Mouse (Mus musculus) embryo, embryonic 11.5 days (tissue): ENCODE data around the gene Zfp423.

Source experiments
- DNase-seq: peaks from one replicate; pipeline ENCODE4 v3.0.0-alpha.2; 2012; ENCODE audit warnings: low read depth, low spot score

Zfp423 gene

GRCm38 (mm10) chr8:87952298-87952697 is 7.1 kb downstream of the Zfp423 start:
- no peak for DNase-seq

DNA sequence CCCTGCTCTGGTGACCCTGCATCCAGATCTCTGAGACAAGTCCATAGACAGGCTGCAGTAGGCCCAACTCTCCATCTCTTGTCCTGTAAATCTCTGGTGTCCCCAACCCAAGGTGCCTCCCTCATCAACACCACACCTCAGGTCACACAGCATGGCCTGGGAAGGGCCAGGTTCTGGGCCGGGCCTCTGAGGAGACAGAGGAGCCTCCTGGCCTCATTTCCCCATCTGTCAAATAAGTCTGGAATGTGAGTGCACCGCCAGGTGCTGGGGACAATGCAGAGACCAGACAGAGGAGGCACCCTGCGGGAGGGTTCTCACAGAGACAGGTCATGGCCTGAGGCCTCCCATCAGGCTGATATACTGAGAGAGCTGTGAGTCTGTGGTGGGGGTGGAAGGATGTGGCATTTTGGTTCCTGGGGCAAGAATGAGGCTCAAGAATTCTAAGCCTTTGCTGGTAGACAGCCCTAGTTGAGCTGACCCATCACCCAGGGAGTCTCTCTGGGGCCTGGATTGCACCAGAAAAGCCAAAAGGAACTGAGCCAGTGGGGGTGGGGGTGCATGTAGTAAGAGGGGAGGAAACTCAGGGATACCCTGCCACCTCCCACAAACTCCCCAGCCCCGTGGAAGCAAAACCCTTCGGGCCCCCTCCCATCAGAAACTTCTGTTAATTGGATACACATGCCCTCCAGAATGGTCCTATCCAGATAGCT is 15.0 kb downstream of the Zfp423 start:
- no peak for DNase-seq

GRCm38 (mm10) chr8:87943651-87944091 is 15.7 kb downstream of the Zfp423 start:
- no peak for DNase-seq

DNA sequence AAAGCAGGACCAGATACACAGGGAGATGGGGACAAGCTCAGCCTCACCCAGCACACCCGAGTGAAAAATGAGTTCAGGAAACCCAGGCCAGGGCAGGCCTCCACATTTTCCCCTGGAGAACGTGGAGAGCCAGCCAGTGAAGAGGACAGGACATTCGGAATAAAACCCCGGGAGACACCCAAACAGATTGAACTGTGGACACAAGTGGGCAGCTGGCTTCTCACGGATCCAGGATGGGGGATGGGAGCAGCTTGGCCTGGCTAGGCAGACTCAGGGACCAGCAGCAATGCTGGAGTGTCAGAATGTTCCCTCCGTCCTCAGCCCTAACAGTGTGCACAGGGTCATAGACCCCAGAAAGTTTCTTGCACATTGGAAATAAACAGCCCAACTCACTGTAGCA is 18.7 kb downstream of the Zfp423 start:
- DNase-seq = no peak

- DNase-seq = no peak
Observed at GRCm38 (mm10) chr8:87939308-87939936, 20.0 kb downstream of the Zfp423 start.

- no peak for DNase-seq
Observed at GRCm38 (mm10) chr8:87938351-87939232, 20.8 kb downstream of the Zfp423 start.

DNA sequence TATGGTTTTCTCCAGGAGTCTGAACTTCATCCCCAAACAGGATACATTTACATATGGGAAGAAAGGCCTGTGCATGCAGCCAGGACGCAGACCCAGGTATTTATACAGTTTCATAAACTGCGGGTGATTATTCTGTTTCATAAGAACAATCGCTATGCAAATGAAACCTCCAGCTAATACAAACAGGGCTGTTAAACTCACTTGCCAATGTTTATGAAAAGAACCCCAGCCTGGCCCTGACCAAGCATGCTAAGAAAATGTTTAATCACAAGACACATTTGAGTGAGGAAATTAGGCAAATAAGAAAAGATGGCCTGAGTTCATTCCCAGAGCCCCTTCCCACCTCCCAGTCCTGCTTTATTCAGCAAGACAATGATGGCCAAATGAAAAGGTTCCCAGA is 22.2 kb downstream of the Zfp423 start:
- no peak for DNase-seq

- no peak for DNase-seq
Observed at GRCm38 (mm10) chr8:87935088-87935680, 24.2 kb downstream of the Zfp423 start.

DNA sequence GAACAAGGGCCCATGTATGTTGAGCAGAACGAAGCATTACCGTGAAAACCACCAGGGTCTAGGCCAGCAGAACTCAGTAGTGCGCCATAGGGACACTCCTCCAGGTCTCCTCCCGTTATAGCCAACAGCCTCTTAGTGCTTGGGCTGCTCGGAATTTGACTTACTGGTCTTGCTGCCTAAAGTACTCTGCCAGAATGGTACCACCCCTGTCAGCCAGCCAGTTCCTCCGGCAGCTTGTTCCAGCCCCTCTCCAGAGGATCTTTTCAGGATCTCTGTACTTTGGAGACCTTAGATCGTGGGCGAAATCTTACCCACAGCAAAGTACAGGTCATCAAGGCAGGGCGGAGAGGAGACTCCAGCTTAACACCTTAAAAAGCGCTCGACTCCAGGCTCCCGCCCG is 25.2 kb downstream of the Zfp423 start:
- DNase-seq = no peak

GRCm38 (mm10) chr8:87933752-87934151 is 25.6 kb downstream of the Zfp423 start:
- DNase-seq = no peak

DNA sequence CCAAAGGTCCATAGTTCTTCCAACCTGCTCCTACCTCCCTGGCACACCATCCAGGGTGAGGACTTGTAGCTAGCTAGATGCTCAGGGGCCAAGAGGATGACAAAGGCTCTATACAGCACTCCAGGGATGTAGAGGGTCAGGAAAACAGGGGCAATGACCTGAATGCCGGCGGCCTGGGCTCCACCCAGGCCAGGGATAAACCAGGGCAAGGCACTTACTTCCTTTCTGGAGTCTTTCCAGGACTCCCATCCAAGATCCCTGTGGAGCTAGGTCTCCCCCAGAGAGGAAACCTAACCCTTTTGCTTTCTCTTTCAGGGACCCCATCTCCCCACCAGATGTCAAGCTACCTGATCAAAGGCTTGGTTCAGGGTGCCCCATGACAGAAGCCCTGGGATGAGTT is 30.5 kb downstream of the Zfp423 start:
- DNase-seq = no peak

DNA sequence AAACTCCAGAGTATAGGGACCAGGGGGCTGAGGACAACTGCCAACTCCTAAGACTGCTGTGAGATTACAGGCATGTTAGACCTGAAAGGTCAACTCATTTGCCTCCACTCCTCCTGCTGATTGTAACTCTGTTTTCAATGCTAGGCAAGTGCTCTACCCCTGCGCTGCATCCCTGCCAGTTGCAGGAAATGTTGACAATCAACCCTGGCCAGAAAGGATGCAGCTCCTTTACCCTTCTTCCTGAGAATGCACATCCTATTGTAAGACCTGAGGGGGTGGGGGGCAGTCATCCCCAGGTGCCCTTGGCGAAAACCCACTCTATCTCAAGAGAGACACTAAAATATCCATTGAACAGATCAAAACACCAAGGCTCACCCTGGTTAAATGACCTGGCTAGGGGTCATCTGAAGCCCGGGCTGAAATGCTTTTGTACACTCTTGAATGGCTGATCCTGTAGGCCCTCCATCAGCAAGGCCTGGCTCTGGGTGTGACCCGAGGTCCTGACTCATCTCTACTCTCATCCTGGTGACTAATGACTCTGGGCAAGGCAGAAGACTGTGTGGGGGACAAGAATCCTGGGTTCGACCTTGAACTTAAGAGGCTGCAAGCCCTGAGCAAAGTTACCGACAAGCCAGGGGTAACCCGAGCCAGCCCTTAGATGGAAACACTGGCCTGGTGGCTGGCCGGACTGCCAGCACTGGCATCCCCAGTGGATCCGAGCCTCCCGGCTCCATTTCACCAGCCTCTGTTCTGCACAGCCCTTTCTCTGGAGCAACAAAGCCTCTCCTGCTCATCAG is 32.2 kb downstream of the Zfp423 start:
- no peak for DNase-seq

DNA sequence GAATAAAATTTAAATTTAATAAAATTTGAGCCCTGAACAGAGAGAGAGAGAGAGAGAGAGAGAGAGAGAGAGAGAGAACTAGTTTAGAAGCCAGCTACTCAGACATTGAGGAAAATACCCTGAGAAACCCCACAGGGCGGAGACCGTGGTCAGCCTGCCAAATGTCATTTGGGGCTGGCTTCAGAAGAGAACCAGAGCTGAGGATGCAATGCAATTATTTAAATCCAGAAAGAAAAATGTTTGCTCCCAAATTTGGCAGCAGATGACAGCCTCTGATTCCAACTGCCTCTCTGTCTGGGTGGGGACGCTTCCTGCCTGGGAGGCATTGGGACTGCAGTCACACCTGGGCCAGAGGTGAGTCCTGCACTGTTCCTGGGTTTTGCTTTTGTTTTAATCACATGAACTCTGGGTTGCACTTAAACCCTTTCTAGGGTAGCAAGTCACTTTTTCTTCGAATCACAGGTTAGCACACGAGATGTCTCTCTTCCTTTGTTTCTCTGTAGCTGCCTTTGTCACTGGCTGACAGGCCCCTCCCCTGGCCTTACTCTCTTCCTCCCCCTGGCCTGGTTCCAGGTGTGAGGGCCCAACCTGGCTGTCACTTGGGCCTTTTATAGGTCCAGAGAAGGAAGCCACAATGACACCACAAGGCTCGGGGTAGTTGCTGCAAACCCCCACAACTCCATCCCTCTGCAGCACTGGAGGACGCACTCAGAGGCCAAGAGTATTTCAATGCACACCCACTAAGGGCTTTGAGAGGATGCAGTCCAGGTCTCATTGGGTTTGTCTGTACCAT is 33.1 kb downstream of the Zfp423 start:
- DNase-seq = no peak

DNA sequence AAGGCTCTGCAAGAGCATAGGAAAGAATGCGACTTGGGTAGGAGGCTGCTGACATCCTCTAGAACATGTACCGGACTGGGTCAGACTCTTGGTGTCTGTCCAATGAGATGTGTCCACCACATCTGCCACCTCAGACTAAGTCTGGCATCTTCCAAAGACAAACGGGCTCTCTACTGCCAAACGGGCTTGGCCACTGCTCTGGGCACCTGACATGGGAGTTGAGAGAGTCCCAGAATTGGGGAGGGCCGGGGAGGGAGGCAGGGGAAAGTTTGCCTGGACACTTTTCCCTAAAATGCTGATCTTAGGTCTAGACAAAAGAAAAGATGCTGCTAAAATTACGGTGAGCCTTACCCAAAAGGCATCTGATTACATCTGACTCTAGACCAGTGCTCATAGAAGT is 36.5 kb downstream of the Zfp423 start:
- no peak for DNase-seq

GRCm38 (mm10) chr8:87922446-87922845 is 36.9 kb downstream of the Zfp423 start:
- no peak for DNase-seq

- DNase-seq = no peak
Observed at GRCm38 (mm10) chr8:87918004-87918403, 41.4 kb downstream of the Zfp423 start.

DNA sequence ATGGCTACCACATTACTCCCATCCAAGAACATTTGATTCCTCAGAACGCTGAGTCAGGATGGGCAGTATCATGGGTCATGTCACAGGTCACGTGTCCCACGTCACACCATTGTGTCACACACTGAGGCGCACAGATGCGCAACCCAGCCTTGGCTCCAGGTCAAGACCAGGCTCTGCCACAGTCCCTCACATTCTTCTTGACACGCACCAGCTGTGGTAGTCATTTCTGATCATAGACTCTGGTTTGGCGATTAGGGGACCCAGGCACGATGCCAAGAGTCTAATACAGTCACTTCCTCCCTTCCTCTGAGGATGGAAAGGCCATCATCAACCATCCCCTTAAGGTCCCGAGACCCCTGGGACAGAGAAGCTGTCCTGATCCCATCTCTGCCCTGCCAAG is 43.6 kb downstream of the Zfp423 start:
- no peak for DNase-seq

- no peak for DNase-seq
Observed at GRCm38 (mm10) chr8:87914247-87914967, 45.0 kb downstream of the Zfp423 start.

DNA sequence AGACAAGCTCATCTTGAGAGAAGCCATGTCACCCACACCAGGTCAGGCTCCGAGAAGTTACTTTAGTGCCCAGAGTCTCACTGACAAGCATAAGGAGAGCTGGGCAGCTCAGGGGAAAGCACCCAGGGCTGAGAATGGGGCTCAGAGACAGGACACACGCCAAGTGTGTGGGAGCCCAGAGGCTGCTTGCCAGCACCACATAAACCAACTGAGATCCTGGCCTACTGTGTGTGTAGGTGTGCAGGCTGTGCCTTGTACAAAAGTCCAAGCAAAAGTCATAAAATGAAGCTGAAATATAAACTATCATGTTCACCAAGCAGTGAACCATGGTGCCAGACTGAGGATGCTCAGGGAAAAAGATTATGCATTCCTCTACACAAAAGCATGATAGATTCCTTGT is 50.5 kb downstream of the Zfp423 start:
- no peak for DNase-seq

- DNase-seq = no peak
Observed at GRCm38 (mm10) chr8:87905404-87905803, 54.0 kb downstream of the Zfp423 start.
